Mouse (Mus musculus) E14TG2a.4 (cell line): ENCODE measurements around the gene Wwox.

ENCODE experiments used
- H3K27me3 ChIP-seq: 2 replicates; pipeline ENCODE4 v1.6.1; 2014; ENCODE audit warnings: low read length, control low read depth; ENCODE audit not compliant: insufficient read depth
- H3K36me3 ChIP-seq: 2 replicates; pipeline ENCODE4 v1.6.1; 2014; ENCODE audit warnings: low read length, control low read depth; ENCODE audit not compliant: insufficient read depth
- H3K4me1 ChIP-seq: replicated peaks from 2 replicates; pipeline ENCODE4 v1.6.1; 2014; ENCODE audit warnings: low read depth, low read length, control low read depth
- H3K4me3 ChIP-seq: replicated peaks from 2 replicates; pipeline ENCODE4 v1.5.1; 2014; ENCODE audit warnings: mild to moderate bottlenecking, low read length
- H3K9me3 ChIP-seq: 2 replicates; pipeline ENCODE4 v1.6.1; 2014; ENCODE audit warnings: low read length, control low read depth
- CTCF ChIP-seq: conservative IDR thresholded peaks from 2 replicates; pipeline ENCODE4 v1.5.1; 2014; ENCODE audit warnings: low read length
- NANOG ChIP-seq: IDR thresholded peaks from 2 replicates; pipeline ENCODE4 v1.6.1; 2014; ENCODE audit warnings: borderline replicate concordance, low read length, mixed read lengths
- POU5F1 ChIP-seq: IDR thresholded peaks from 2 replicates; pipeline ENCODE4 v1.6.1; 2014; ENCODE audit warnings: low read length, borderline replicate concordance

Gene Wwox

DNA sequence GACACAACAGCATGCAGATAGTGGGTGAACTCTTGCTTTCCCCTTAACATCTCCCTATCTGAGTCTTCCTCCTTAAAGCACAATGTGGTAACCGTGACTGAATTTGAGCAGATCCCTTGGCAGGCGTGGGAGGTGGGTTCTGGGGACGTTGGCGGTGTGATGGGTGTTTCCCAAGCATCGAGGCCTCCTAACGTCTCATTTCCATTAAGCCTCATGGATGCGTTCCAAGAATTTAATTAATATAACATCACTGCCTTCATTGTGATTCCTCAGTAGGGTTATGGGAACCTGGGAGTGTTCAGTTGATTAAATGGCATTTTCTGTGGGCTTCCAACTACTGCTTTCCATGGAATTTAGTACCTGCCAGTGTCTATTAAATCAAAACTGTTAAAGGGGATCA is 67.9 kb downstream of the Wwox start:
- Histone ChIP-seq H3K9me3 (no peaks in the 10 kb centered on the region), H3K27me3 (no peaks in the 10 kb centered on the region), H3K4me1 (no peaks in the 10 kb centered on the region; the same call in 1 of the 2 replicates), H3K36me3 (no peaks in the 10 kb centered on the region), H3K4me3 (no peak overlapping the region)
- TF ChIP-seq CTCF (no peak), NANOG (no peak), POU5F1 (no peak)

- H3K4me3 ChIP-seq = no peak overlapping the region
- 0 out of 2 replicates have a peak, but pooled peaks cover 4% of the 10 kb centered on the region for H3K36me3 ChIP-seq
- no peak for TF ChIP-seq CTCF
- no peak for TF ChIP-seq POU5F1
- no peak for TF ChIP-seq NANOG
- 0 out of 2 replicates have a peak, but pooled peaks cover 2% of the 10 kb centered on the region for H3K4me1 ChIP-seq
- H3K27me3 ChIP-seq = no peaks in the 10 kb centered on the region
- H3K9me3 ChIP-seq = no peaks in the 10 kb centered on the region
Observed at GRCm38 (mm10) chr8:114510226-114510625, 70.8 kb downstream of the Wwox start.

- 0 out of 2 replicates have a peak, but pooled peaks cover 4% of the 10 kb centered on the region for H3K4me1 ChIP-seq
- H3K27me3 ChIP-seq = no peaks in the 10 kb centered on the region
- H3K9me3 ChIP-seq = no peaks in the 10 kb centered on the region
- TF ChIP-seq POU5F1 (no peak), CTCF (no peak), NANOG (no peak)
- no peak overlapping the region for H3K4me3 ChIP-seq
- H3K36me3 ChIP-seq = 0 out of 2 replicates have a peak, but pooled peaks cover 4% of the 10 kb centered on the region
Observed at GRCm38 (mm10) chr8:114512075-114512935, 72.8 kb downstream of the Wwox start.

- H3K4me1 ChIP-seq = 0 out of 2 replicates have a peak, but pooled peaks cover 4% of the 10 kb centered on the region
- no peaks in the 10 kb centered on the region for H3K27me3 ChIP-seq
- no peak for TF ChIP-seq POU5F1
- no peak for TF ChIP-seq NANOG
- no peak for TF ChIP-seq CTCF
- H3K36me3 ChIP-seq = 0 out of 2 replicates have a peak, but pooled peaks cover 4% of the 10 kb centered on the region
- H3K9me3 ChIP-seq = no peaks in the 10 kb centered on the region
- no peak overlapping the region for H3K4me3 ChIP-seq
Observed at GRCm38 (mm10) chr8:114514692-114515091, 75.2 kb downstream of the Wwox start.

- no peak overlapping the region for H3K4me3 ChIP-seq
Observed at GRCm38 (mm10) chr8:114523061-114523460, 83.6 kb downstream of the Wwox start.

GRCm38 (mm10) chr8:114526626-114527267 is 87.3 kb downstream of the Wwox start:
- H3K36me3 ChIP-seq = no peaks in the 10 kb centered on the region
- TF ChIP-seq CTCF (no peak), NANOG (no peak), POU5F1 (no peak)

More at GRCm38 (mm10) chr8:114523061-114523460, 83.6 kb downstream of the Wwox start:
- TF ChIP-seq NANOG (no peak), CTCF (no peak), POU5F1 (no peak)
- 0 out of 2 replicates have a peak, but pooled peaks cover 2% of the 10 kb centered on the region for H3K27me3 ChIP-seq
- no peaks in the 10 kb centered on the region for H3K36me3 ChIP-seq
- H3K9me3 ChIP-seq = no peaks in the 10 kb centered on the region
- no peaks in the 10 kb centered on the region for H3K4me1 ChIP-seq

GRCm38 (mm10) chr8:114527648-114528221 is 88.3 kb downstream of the Wwox start:
- Histone ChIP-seq H3K9me3 (no peaks in the 10 kb centered on the region), H3K27me3 (no peaks in the 10 kb centered on the region), H3K4me1 (no peaks in the 10 kb centered on the region), H3K4me3 (no peak overlapping the region), H3K36me3 (no peaks in the 10 kb centered on the region)
- TF ChIP-seq POU5F1 (no peak), CTCF (no peak), NANOG (no peak)

More at GRCm38 (mm10) chr8:114526626-114527267, 87.3 kb downstream of the Wwox start:
- Histone ChIP-seq H3K9me3 (no peaks in the 10 kb centered on the region), H3K27me3 (no peaks in the 10 kb centered on the region), H3K4me1 (no peaks in the 10 kb centered on the region), H3K4me3 (no peak overlapping the region)

DNA sequence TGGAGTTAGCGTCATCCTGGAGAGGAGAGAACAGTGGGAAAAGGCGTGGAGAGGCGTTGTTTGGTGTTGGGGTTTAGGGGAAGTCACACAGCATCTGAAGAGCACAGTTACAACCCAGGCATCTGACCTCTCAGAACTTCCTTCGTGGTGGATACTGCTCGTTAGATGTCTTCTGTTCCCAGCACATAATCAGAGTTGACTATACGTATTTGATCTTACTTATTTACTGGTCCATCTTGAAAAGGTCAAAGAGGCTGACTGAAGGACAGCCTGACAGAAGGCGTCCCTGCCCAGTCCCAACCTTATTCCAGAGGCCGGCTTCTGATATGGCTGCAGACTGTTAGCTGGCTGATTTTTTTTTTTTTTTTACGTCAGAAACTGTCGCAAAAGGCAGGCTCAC is 90.1 kb downstream of the Wwox start:
- Histone ChIP-seq H3K4me3 (no peak overlapping the region), H3K9me3 (no peaks in the 10 kb centered on the region), H3K4me1 (no peaks in the 10 kb centered on the region), H3K36me3 (no peaks in the 10 kb centered on the region), H3K27me3 (no peaks in the 10 kb centered on the region)
- TF ChIP-seq POU5F1 (no peak), CTCF (no peak), NANOG (no peak)
